ENCODE assay signal across 8 mouse cellular contexts in genomic region chr4:49626973-49627372, GRCm38 (mm10). TPM values are rescaled to one million over a fixed set of nuclear protein-coding genes. Genes with fewer than 3 reads are reported as not detected.
A peak's percentile ranks its signal among the peaks of the same experiment; 100 is the strongest.
DNase-seq lines count a peak whose midpoint lies in the region; ATAC-seq lines count a peak whose summit lies in the region.

No protein-coding gene starts in this region.

- H3K4me1 ChIP-seq in forebrain, embryonic 10.5 days = peaks cover 8% of the 10 kb centered on the region
- H3K4me1 ChIP-seq in forebrain, embryonic 15.5 days = no peaks in the 10 kb centered on the region; the same call in 1 of the 2 replicates

- no peak for ATAC-seq in forebrain, embryonic 15.5 days (replicated peaks)

- H3K36me3 ChIP-seq in forebrain, embryonic 10.5 days (replicated peaks) = no peaks in the 10 kb centered on the region
- H3K36me3 ChIP-seq in forebrain, embryonic 15.5 days = no peaks in the 10 kb centered on the region

- H3K4me3 ChIP-seq in forebrain, embryonic 10.5 days = no peak overlapping the region
- H3K4me3 ChIP-seq in forebrain, embryonic 15.5 days = no peak overlapping the region

- WGBS in forebrain, embryonic 10.5 days = 8% methylated on average over 3 of the region's 3 CpGs
- WGBS in forebrain, embryonic 15.5 days = 2% methylated on average over 3 of the region's 3 CpGs

- H3K9ac ChIP-seq in forebrain, embryonic 15.5 days (replicated peaks) = no peak overlapping the region

- H3K27me3 ChIP-seq in forebrain, embryonic 10.5 days (ENCODE audit: poor library complexity, severe bottlenecking) = no peaks in the 10 kb centered on the region
- no peaks in the 10 kb centered on the region for H3K27me3 ChIP-seq in forebrain, embryonic 15.5 days

- H3K9me3 ChIP-seq in forebrain, embryonic 10.5 days = no peaks in the 10 kb centered on the region
- H3K9me3 ChIP-seq in forebrain, embryonic 15.5 days = no peaks in the 10 kb centered on the region

- no peak overlapping the region for H3K4me2 ChIP-seq in forebrain, embryonic 15.5 days (replicated peaks)

- intact Hi-C loops in gastrocnemius, postnatal 36 days (cut with DNase I) = loop anchor here (1.0 kb wide), 1 partner anchor 60 kb away; no protein-coding TSS in a partner anchor

- DNase-seq in forebrain, embryonic 10.5 days (ENCODE audit: extremely low spot score, low spot score) = peak; percentile 54
- peak; percentile 74 for DNase-seq in R1 (ENCODE audit: low read depth, low spot score)
- DNase-seq in cerebellum, postnatal 25 days = peak; percentile 74 to 84
- peak; percentile 35 to 43 for DNase-seq in gastrocnemius, postnatal 36 days
- DNase-seq in layer of hippocampus, adult 9-11 months = peak; percentile 56
- DNase-seq in lung, postnatal 4 days = peak; percentile 39 to 77
- DNase-seq in spleen, adult 18-20 months = peak; percentile 30 to 70

- no peak overlapping the region for H3K27ac ChIP-seq in forebrain, embryonic 10.5 days
- H3K27ac ChIP-seq in forebrain, embryonic 15.5 days (replicated peaks) = no peak overlapping the region

RNA-seq across cellular contexts. Expression of gene Rnf20, which starts 4.8 kb away (rescaled TPM):
- polyA plus RNA-seq in forebrain, embryonic 10.5 days (2016; fragmentation: Nextera tagmentation; extraction: Ambion mirVana) = 49.5 and 51.0 TPM in 2 replicates
- polyA plus RNA-seq in forebrain, embryonic 15.5 days (2015; fragmentation: Nextera tagmentation; extraction: Ambion mirVana) = 57.2 and 60.1 TPM in 2 replicates
- total RNA-seq in gastrocnemius, postnatal 36 days (2021) = 10 to 100 TPM; 23.3 to 27.7 TPM

RNA-seq across cellular contexts. Expression of gene Tmem246, which starts 29.3 kb away (rescaled TPM):
- 14.6 TPM in 2 replicates for polyA plus RNA-seq in forebrain, embryonic 10.5 days (2016; fragmentation: Nextera tagmentation; extraction: Ambion mirVana)
- 49.9 and 55.8 TPM in 2 replicates for polyA plus RNA-seq in forebrain, embryonic 15.5 days (2015; fragmentation: Nextera tagmentation; extraction: Ambion mirVana)
- total RNA-seq in gastrocnemius, postnatal 36 days (2021) = 10 to 100 TPM; 29.6 to 30.5 TPM

RNA-seq across cellular contexts. Expression of gene Ppp3r2, which starts 54.9 kb away (rescaled TPM):
- not detected in 2 replicates for polyA plus RNA-seq in forebrain, embryonic 10.5 days (2016; fragmentation: Nextera tagmentation; extraction: Ambion mirVana)
- 0.18 and 0.32 TPM in 2 replicates for polyA plus RNA-seq in forebrain, embryonic 15.5 days (2015; fragmentation: Nextera tagmentation; extraction: Ambion mirVana)
- total RNA-seq in gastrocnemius, postnatal 36 days (2021) = not detected
